Mouse (Mus musculus) embryonic facial prominence, embryonic 12.5 days (tissue): ENCODE results near the gene Cped1. TPM values are rescaled to one million over a fixed set of nuclear protein-coding genes. Genes with fewer than 3 reads are reported as not detected.

Experiments
- ATAC-seq: fragments of 200-750 bp; cut with Nextera tagmentation; 2 replicates; pipeline ENCODE4 v1.8.0; 2017; ENCODE audit not compliant: insufficient number of reproducible peaks, insufficient read depth, low FRiP score, low TSS enrichment
- H3K27ac ChIP-seq: fragments of 300-500 bp; sonication (generic); 2 replicates; pipeline ENCODE4 v1.5.1; 2016; ENCODE audit warnings: mild to moderate bottlenecking
- H3K27me3 ChIP-seq: fragments of 300-500 bp; sonication (generic); 2 replicates; pipeline ENCODE4 v1.6.1; 2016; ENCODE audit warnings: mild to moderate bottlenecking, moderate library complexity
- H3K36me3 ChIP-seq: fragments of 300-500 bp; sonication (generic); 2 replicates; pipeline ENCODE4 v1.6.1; 2016; ENCODE audit warnings: mild to moderate bottlenecking
- H3K4me1 ChIP-seq: fragments of 300-500 bp; sonication (generic); 2 replicates; pipeline ENCODE4 v1.6.1; 2016
- H3K4me2 ChIP-seq: fragments of 300-500 bp; sonication (generic); replicated peaks from 2 replicates; pipeline ENCODE4 v1.6.1; 2016; ENCODE audit warnings: mild to moderate bottlenecking, moderate library complexity
- H3K4me3 ChIP-seq: fragments of 300-500 bp; sonication (generic); 2 replicates; pipeline ENCODE4 v1.5.1; 2016; ENCODE audit warnings: mild to moderate bottlenecking
- H3K9ac ChIP-seq: fragments of 300-500 bp; sonication (generic); 2 replicates; pipeline ENCODE4 v1.6.1; 2016; ENCODE audit warnings: mild to moderate bottlenecking, moderate library complexity
- H3K9me3 ChIP-seq: fragments of 300-500 bp; sonication (generic); 2 replicates; pipeline ENCODE4 v1.6.1; 2016; ENCODE audit warnings: mild to moderate bottlenecking, moderate library complexity
- WGBS: fragments of 180-500 bp; shearing (Covaris S2); methylation state at CpG from one replicate; pipeline ENCODE4 v1.1.7; 2016; 5-methylcytosine and 5-hydroxymethylcytosine counted together
- polyA plus RNA-seq: library from polyadenylated mRNA; unstranded; fragments of >200 nt; fragmentation: Nextera tagmentation; extraction: Ambion mirVana; gene quantifications from 2 replicates; pipeline ENCODE4 v1.2.1, GENCODE M21; 2016

Gene Cped1
- polyA plus RNA-seq, 1 experiment from 2014 or later, result 35.9 TPM

DNA sequence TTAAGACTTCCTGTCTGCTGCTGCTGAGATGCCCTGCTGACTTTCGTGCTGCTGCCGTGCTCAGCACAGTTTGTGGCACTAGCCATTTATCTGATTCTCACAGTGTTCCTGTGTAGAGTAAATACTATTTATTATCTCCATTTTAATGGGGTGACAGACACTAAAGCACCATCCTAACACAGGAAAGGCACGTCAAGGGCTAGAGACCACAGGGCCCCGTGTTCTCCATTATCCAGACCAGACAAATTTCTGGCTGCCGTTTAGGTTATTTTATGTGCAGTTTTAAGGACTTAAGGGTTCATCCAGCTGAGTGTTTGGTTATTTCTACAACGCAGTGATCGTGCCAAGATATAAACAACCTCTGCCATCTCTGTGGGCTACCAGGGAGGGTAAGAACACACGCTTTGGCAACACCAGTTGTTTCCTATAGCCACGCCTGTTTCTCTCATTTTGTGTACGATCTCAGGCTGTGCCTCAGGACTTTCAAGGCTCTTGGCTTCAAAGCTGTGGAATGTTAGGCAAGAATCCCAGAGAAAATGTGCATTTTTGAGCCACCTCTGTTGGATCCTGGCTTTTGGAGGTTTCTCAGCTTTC, 149.4 kb downstream of the Cped1 start:
- Histone ChIP-seq H3K9ac (no peak overlapping the region), H3K4me1 (no peaks in the 10 kb centered on the region), H3K27ac (no peak overlapping the region), H3K4me3 (no peak overlapping the region), H3K9me3 (no peaks in the 10 kb centered on the region), H3K4me2 (no peak overlapping the region), H3K36me3 (no peaks in the 10 kb centered on the region), H3K27me3 (no peaks in the 10 kb centered on the region)
- 83% methylated on average over 10 of the region's 10 CpGs for WGBS
- no peak for ATAC-seq

DNA sequence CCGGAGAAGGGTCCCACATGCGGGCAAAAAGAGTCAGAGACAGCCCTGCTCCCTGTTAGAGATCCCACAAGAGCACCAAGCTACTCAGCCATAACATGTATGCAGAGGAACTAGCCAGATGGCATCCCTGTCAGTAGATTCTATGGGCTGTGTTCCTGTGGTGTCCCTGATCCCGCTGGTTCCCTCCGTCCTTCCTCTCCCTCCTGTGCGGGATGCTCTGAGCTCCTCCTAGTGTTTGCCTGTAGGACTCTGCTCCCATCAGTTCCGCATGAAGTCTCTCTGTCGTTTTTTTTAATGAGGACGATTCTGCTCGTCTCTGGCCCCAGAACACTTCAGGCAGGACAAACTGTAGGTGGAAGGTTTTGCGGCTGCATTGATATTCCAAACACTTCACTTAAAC, 151.1 kb downstream of the Cped1 start:
- H3K36me3 ChIP-seq, result no peaks in the 10 kb centered on the region
- no peak overlapping the region for H3K4me2 ChIP-seq
- WGBS, result 54% methylated on average over 10 of the region's 10 CpGs

DNA sequence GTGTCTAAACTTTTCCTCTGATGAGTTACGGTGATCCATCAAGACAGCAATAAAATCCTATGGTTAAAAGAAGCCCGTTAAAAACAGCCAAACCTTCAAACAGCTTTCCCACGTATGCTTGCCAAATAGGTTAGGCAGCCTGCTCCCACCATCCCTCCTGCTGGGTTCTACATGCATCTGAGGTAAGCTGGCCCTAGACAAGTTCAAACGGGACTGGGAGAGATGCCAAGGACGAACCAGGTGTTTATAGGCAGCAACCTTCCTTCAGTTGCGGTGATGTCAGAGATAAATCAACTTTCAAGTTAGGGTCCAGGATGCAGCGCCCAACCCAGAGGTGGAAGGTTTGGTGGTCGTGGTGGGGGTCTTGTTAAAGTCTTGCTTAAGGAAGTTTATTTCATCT, 155.1 kb downstream of the Cped1 start:
- no peak overlapping the region for H3K9ac ChIP-seq
- 0 out of 2 replicates have a peak, but pooled peaks cover 9% of the 10 kb centered on the region for H3K36me3 ChIP-seq
- WGBS, result 77% methylated on average over 8 of the region's 8 CpGs
- ATAC-seq, result no peak
- H3K27me3 ChIP-seq, result no peaks in the 10 kb centered on the region
- H3K9me3 ChIP-seq, result no peaks in the 10 kb centered on the region
- no peak overlapping the region for H3K4me2 ChIP-seq
- H3K27ac ChIP-seq, result no peak overlapping the region
- H3K4me3 ChIP-seq, result no peak overlapping the region
- no peaks in the 10 kb centered on the region for H3K4me1 ChIP-seq

More for the DNA sequence above, 151.1 kb downstream of the Cped1 start:
- Histone ChIP-seq H3K9me3 (no peaks in the 10 kb centered on the region), H3K4me1 (no peaks in the 10 kb centered on the region), H3K27ac (no peak overlapping the region), H3K4me3 (no peak overlapping the region), H3K27me3 (no peaks in the 10 kb centered on the region), H3K9ac (no peak overlapping the region)
- ATAC-seq, result no peak

DNA sequence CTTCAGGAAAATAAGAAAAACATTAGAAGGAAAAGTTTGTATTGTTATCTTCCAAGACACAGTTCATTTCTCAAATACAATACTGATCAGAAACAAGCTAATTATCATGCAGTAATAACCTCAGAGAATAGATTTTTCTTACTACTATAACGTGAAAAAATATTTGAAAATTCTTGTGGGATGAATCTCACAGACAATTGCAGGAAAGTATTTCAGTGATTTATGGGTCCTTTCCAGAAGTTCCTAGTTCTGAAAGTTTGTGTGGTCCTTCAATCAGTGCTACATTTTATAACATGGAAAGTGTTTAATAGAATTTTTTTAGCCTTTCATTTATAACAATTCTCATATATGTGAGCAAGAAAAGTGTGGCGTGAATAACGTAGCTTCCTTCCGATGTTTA, 161.5 kb downstream of the Cped1 start:
- WGBS, result 91% methylated on average over 4 of the region's 4 CpGs
- H3K4me3 ChIP-seq, result no peak overlapping the region
- H3K27me3 ChIP-seq, result no peaks in the 10 kb centered on the region
- H3K36me3 ChIP-seq, result peaks cover 15% of the 10 kb centered on the region; the same call in 1 of the 2 replicates
- ATAC-seq, result no peak
- H3K4me1 ChIP-seq, result no peaks in the 10 kb centered on the region
- no peak overlapping the region for H3K9ac ChIP-seq
- H3K9me3 ChIP-seq, result no peaks in the 10 kb centered on the region
- H3K4me2 ChIP-seq, result no peak overlapping the region
- no peak overlapping the region for H3K27ac ChIP-seq

DNA sequence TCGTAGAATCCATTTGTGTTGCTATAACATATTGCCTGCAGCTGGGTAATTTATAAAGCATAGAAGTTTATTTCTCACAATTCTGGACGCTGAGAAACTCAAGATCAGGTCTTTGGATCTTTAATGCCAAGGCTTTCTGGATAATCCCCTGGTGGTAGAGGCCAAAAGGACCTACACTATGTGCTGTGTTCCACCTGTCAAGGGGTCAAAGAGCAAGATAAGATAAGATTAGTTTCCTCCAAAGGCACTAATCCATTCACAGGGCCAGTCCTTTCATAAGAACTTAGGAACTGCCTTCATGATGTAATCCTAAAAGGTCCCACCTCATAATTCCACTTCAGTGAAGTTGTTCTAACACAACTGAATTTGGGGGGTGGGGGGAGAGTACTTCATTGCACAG, 162.8 kb downstream of the Cped1 start:
- Histone ChIP-seq H3K4me1 (no peaks in the 10 kb centered on the region), H3K27me3 (no peaks in the 10 kb centered on the region), H3K4me3 (no peak overlapping the region), H3K9me3 (no peaks in the 10 kb centered on the region), H3K27ac (no peak overlapping the region), H3K9ac (no peak overlapping the region), H3K36me3 (peaks cover 15% of the 10 kb centered on the region; the same call in 1 of the 2 replicates), H3K4me2 (no peak overlapping the region)
- 78% methylated on average over 2 of the region's 2 CpGs for WGBS
- no peak for ATAC-seq

DNA sequence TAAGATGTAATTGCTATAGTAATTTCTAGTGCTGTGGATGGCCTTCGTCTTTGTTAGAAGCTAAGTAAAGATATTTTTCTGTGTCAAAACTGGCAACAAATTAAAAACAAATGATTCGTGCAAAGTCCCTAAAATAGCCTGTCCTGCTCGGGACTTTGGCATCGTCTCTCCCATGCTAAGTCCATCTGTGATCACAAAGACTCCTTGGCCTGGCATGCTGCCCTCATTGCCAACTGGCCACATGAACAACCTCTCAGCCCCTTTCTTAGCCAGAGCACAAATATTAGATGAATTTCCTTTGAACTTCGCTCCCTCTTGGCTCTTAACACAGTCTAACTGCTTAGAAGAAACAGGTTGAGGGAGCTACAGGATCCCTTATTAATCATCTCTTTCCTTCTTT, 171.7 kb downstream of the Cped1 start:
- Histone ChIP-seq H3K4me1 (peaks cover 7% of the 10 kb centered on the region), H3K36me3 (no peaks in the 10 kb centered on the region), H3K4me2 (no peak overlapping the region), H3K4me3 (no peak overlapping the region), H3K9ac (no peak overlapping the region), H3K9me3 (no peaks in the 10 kb centered on the region), H3K27ac (no peak overlapping the region), H3K27me3 (no peaks in the 10 kb centered on the region)
- no peak for ATAC-seq
- 46% methylated on average over 5 of the region's 5 CpGs for WGBS

DNA sequence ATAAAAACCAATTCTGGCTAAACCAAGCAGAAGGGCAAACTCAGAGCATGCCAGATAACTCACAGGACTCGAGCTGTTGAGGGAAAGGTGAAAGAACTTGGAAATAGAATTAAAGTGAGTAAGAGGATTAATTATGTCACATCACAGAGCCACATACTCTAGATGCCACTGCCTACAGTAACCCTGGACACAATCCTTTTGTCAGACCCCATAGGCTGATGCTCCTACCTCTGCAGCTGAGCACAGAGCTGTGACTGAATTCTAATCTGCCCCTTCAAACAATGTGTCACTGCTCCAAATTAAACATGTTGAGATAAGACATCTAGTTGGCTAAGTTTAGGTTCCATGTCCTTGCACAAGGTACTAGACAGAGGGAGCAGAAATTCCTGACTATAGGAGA, 176.2 kb downstream of the Cped1 start:
- H3K4me1 ChIP-seq, result peaks cover 7% of the 10 kb centered on the region
- no peaks in the 10 kb centered on the region for H3K9me3 ChIP-seq
- H3K27me3 ChIP-seq, result no peaks in the 10 kb centered on the region
- no peak overlapping the region for H3K4me2 ChIP-seq
- H3K36me3 ChIP-seq, result no peaks in the 10 kb centered on the region
- no peak overlapping the region for H3K27ac ChIP-seq
- ATAC-seq, result no peak
- WGBS, result 46% methylated on average over 1 of the region's 1 CpGs
- H3K9ac ChIP-seq, result no peak overlapping the region
- no peak overlapping the region for H3K4me3 ChIP-seq

DNA sequence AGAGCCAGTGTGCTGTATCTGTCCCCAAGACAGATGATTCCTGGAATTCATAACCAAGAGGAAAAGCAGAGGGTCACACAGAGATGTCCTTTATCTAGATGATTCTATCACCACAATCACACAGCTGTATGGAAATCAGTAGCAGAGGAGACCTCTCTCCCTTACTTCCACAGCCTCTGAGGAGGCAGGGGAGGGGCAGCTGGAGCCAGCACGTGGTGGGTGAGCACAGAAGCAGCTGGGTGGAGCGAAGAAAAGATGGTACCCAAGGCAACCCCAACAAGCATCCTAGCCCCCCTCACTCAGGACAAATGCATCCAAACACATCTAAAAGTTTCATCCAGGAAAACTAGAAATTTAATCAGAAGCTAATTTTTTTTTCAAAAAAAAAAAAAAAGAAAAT, 182.7 kb downstream of the Cped1 start:
- 67% methylated on average over 2 of the region's 2 CpGs for WGBS
- Histone ChIP-seq H3K36me3 (0 out of 2 replicates have a peak, but pooled peaks cover 6% of the 10 kb centered on the region), H3K27ac (no peak overlapping the region), H3K4me3 (no peak overlapping the region), H3K27me3 (no peaks in the 10 kb centered on the region), H3K9ac (no peak overlapping the region), H3K9me3 (no peaks in the 10 kb centered on the region), H3K4me2 (no peak overlapping the region), H3K4me1 (no peaks in the 10 kb centered on the region)
- no peak for ATAC-seq

DNA sequence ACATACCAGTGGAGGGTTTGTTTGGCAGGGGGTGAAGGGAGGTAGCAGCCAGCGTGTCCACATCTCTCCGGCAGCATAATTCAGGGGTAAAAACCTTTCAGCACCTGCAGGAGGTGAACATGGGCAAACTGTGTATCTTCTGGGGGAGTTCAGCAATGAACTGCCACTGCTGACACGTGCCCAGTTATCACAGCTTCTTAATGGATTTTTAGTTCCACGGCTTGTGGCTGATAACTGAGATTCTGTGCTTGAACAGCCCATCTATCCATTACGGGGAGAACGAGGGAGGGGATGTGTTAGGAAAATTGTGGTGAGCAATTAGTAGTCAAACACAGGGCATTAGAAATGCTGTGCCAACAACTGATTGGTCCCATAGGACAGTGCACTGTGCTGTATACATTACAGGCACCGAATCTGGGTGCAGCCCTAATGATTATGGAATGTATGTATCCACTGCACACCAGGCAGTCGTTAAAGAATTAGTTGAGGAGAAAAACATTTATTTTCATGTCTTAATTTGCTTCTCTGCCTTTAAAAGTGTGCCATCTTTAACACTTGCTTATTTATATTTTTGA, 193.1 kb downstream of the Cped1 start:
- H3K36me3 ChIP-seq, result no peaks in the 10 kb centered on the region; the same call in 1 of the 2 replicates
- no peak overlapping the region for H3K27ac ChIP-seq
- no peak overlapping the region for H3K4me2 ChIP-seq
- H3K9me3 ChIP-seq, result no peaks in the 10 kb centered on the region
- 84% methylated on average over 8 of the region's 8 CpGs for WGBS
- H3K4me3 ChIP-seq, result no peak overlapping the region
- H3K27me3 ChIP-seq, result no peaks in the 10 kb centered on the region
- no peaks in the 10 kb centered on the region for H3K4me1 ChIP-seq
- no peak overlapping the region for H3K9ac ChIP-seq
- 0 out of 2 replicates have a peak, but pooled peaks have one; percentile 60 for ATAC-seq

DNA sequence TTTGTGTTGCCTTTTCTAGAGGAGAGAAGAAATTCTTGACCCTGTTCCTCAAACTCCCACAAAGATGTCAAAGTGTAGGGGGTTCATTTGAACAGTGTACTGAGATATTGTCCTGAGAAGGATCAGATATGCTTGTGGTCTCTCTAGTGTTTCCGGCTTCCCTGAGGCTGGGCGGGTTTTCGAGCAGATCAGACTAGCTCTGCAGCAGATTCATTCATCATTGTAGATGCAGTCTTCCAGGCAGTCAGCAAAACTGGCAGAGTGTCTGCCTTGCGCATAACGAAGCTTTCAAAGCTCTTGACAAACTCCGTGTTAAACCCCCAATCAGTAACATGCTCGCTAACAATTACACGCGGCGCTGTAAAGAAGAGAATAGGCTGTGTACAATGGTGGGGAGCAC, 194.6 kb downstream of the Cped1 start:
- H3K9me3 ChIP-seq, result no peaks in the 10 kb centered on the region
- no peaks in the 10 kb centered on the region for H3K36me3 ChIP-seq
- H3K4me2 ChIP-seq, result no peak overlapping the region
- 86% methylated on average over 10 of the region's 10 CpGs for WGBS
- no peaks in the 10 kb centered on the region for H3K4me1 ChIP-seq
- H3K9ac ChIP-seq, result no peak overlapping the region
- no peaks in the 10 kb centered on the region for H3K27me3 ChIP-seq
- no peak overlapping the region for H3K4me3 ChIP-seq
- no peak for ATAC-seq
- no peak overlapping the region for H3K27ac ChIP-seq

DNA sequence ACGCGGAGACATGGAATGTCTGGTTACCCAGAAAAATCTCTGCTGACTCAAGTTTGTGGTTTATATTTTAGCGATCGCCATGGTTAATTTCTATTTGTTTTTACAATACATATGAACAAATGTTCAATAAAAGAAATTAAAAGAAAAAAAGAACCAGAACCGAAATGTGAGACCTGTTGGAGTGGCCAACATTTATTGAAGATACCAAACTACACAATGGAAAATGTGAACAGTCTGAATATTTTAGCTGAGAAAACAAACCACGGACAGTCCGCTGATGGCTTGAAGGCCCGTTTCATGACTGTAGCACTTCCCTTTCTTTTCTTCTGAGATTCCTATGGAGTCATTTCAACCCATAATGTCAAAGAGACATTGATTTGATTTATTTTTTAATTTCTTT, 201.3 kb downstream of the Cped1 start:
- ATAC-seq, result no peak
- WGBS, result 85% methylated on average over 8 of the region's 8 CpGs
- no peak overlapping the region for H3K27ac ChIP-seq

More for the DNA sequence above, 201.3 kb downstream of the Cped1 start:
- H3K4me2 ChIP-seq, result no peak overlapping the region
- no peaks in the 10 kb centered on the region for H3K36me3 ChIP-seq
- no peaks in the 10 kb centered on the region for H3K27me3 ChIP-seq
- peaks cover 6% of the 10 kb centered on the region; the same call in 1 of the 2 replicates for H3K4me1 ChIP-seq
- H3K9ac ChIP-seq, result no peak overlapping the region
- H3K4me3 ChIP-seq, result no peak overlapping the region
- H3K9me3 ChIP-seq, result no peaks in the 10 kb centered on the region
